Mouse (Mus musculus) liver, embryonic 16.5 days (tissue): ENCODE measurements around the gene Gpr171. TPM values are rescaled to one million over a fixed set of nuclear protein-coding genes. Genes with fewer than 3 reads are reported as not detected.

Experiments used
- ATAC-seq: fragments of 200-750 bp; cut with Nextera tagmentation; 2 replicates; pipeline ENCODE4 v1.8.0; 2017; ENCODE audit warnings: low read depth, mild to moderate bottlenecking, moderate number of reproducible peaks, moderate library complexity
- H3K27ac ChIP-seq: fragments of 300-500 bp; sonication (generic); 2 replicates; pipeline ENCODE4 v1.5.1; 2014; ENCODE audit warnings: mild to moderate bottlenecking, low read length
- H3K27me3 ChIP-seq: fragments of 300-500 bp; sonication (generic); 2 replicates; pipeline ENCODE4 v1.6.1; 2014; ENCODE audit warnings: low read depth, low read length, mixed read lengths; ENCODE audit not compliant: control insufficient read depth, insufficient read depth
- H3K36me3 ChIP-seq: fragments of 300-500 bp; sonication (generic); 2 replicates; pipeline ENCODE4 v1.6.1; 2014; ENCODE audit warnings: mild to moderate bottlenecking; ENCODE audit not compliant: control insufficient read depth, insufficient read depth
- H3K4me1 ChIP-seq: fragments of 300-500 bp; sonication (generic); 2 replicates; pipeline ENCODE4 v1.6.1; 2014; ENCODE audit warnings: low read depth, low read length, mixed read lengths; ENCODE audit not compliant: control insufficient read depth
- H3K4me2 ChIP-seq: fragments of 300-500 bp; sonication (generic); 2 replicates; pipeline ENCODE4 v1.6.1; 2014; ENCODE audit warnings: low read depth, low read length, mixed read lengths
- H3K4me3 ChIP-seq: fragments of 300-500 bp; sonication (generic); 2 replicates; pipeline ENCODE4 v1.5.1; 2014; ENCODE audit warnings: low read depth, mild to moderate bottlenecking, low read length
- H3K9ac ChIP-seq: fragments of 300-500 bp; sonication (generic); 2 replicates; pipeline ENCODE4 v1.6.1; 2014; ENCODE audit warnings: low read depth, low read length
- H3K9me3 ChIP-seq: fragments of 300-500 bp; sonication (generic); replicated peaks from 2 replicates; pipeline ENCODE4 v1.6.1; 2016; ENCODE audit warnings: low read length; ENCODE audit not compliant: control insufficient read depth
- WGBS: fragments of 180-500 bp; shearing (Covaris S2); extraction: QIAGEN DNeasy Blood & Tissue Kit; methylation state at CpG from one replicate; pipeline ENCODE4 v1.1.7; 2014; ENCODE audit not compliant: insufficient replicate concordance; 5-methylcytosine and 5-hydroxymethylcytosine counted together
- polyA plus RNA-seq: library from polyadenylated mRNA; unstranded; fragments of >200 nt; fragmentation: Nextera tagmentation; extraction: Ambion mirVana; gene quantifications from 2 replicates; pipeline ENCODE4 v1.2.1, GENCODE M21; 2015

The Gpr171 gene
- polyA plus RNA-seq, 1 experiment from 2014 or later: 0.73 TPM

DNA sequence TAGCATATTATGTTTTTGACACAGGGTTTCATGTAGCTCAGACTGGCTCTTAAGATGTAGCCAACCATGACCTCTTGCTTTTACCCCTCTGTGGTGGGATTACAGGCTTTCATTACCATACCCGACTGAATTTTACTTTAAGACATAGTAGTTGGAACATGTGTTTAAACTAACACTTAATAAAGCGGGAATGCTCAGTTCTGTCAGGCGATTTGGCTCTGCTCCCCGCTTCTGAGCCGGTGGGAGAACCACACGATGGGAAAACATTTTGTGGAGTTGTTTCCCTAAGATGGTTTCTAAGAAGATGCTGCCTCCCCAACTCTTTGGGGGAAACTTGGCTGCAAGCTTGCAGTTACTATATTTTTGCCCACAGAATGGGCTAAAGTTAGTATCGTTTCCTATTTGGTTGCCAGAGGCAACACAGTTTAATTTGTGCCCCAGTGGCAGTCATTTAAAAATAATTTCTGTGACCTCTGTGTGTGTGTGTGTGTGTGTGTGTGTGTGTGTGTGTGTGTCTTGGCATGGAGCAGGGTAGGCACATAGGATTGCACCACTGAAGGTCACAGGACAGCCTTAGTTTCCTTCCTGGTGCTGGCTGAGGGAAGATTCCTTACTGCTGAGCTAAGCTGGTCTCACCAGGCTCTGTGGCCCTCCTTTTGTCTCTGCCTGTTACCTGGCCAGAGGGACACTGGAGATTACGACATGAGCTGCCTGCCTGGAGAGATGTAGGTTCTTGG lies 34.9 kb downstream of the Gpr171 start:
- 68% methylated on average over 8 of the region's 8 CpGs for WGBS
- Histone ChIP-seq H3K27ac (no peak overlapping the region), H3K36me3 (no peaks in the 10 kb centered on the region), H3K9me3 (no peaks in the 10 kb centered on the region), H3K4me2 (no peak overlapping the region), H3K4me3 (no peak overlapping the region), H3K9ac (no peak overlapping the region), H3K27me3 (no peaks in the 10 kb centered on the region), H3K4me1 (peaks cover 8% of the 10 kb centered on the region)
- no peak for ATAC-seq

DNA sequence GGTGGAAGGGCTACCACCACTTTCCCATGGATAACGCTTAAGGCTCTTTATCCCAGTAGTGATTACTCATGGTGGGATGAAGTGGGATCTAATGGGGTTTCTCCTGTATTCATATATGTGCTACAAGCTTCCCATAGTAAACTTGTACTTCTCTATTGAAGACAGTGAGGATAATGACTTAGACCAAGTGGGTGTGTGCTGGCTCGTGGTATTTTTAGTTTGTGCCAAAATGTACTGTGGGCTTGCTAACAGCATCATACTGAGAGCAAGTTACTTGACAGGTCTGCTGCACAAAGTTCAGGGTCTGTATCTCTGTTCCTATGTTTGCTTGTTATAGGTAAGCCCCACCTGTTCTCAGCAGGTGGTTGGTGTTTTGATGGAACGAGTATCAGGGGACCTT lies 35.7 kb downstream of the Gpr171 start:
- no peak overlapping the region for H3K9ac ChIP-seq
- no peak overlapping the region for H3K4me2 ChIP-seq
- H3K36me3 ChIP-seq: no peaks in the 10 kb centered on the region
- H3K27ac ChIP-seq: no peak overlapping the region
- ATAC-seq: no peak
- H3K4me1 ChIP-seq: peaks cover 8% of the 10 kb centered on the region
- H3K27me3 ChIP-seq: no peaks in the 10 kb centered on the region
- H3K9me3 ChIP-seq: no peaks in the 10 kb centered on the region
- WGBS: 58% methylated on average over 3 of the region's 3 CpGs
- H3K4me3 ChIP-seq: no peak overlapping the region

DNA sequence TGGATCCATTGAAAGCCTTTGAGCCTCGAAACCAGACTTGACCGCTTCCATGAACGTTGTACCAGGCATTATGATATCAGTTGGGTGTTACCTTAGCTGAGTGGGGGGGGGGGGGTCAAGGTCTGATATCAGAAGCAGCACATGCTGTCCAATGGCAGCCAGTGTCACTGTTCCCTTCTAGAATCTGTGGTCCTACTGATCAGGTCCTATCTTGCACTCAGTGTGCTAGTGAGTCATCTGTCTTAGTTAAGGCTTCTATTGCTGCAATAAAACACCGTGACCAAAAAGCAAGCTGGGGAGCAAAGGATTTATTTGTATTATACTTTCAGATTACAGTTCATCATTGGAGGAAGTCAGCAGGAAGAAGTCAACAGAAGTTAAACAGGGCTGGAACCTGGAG lies 38.2 kb downstream of the Gpr171 start:
- WGBS: 34% methylated on average over 4 of the region's 4 CpGs
- no peak overlapping the region for H3K4me3 ChIP-seq
- H3K27me3 ChIP-seq: no peaks in the 10 kb centered on the region
- no peak overlapping the region for H3K4me2 ChIP-seq
- H3K9ac ChIP-seq: no peak overlapping the region
- H3K36me3 ChIP-seq: no peaks in the 10 kb centered on the region
- peak; percentile 57 for ATAC-seq
- no peaks in the 10 kb centered on the region for H3K9me3 ChIP-seq
- H3K4me1 ChIP-seq: peaks cover 22% of the 10 kb centered on the region
- H3K27ac ChIP-seq: no peak overlapping the region

DNA sequence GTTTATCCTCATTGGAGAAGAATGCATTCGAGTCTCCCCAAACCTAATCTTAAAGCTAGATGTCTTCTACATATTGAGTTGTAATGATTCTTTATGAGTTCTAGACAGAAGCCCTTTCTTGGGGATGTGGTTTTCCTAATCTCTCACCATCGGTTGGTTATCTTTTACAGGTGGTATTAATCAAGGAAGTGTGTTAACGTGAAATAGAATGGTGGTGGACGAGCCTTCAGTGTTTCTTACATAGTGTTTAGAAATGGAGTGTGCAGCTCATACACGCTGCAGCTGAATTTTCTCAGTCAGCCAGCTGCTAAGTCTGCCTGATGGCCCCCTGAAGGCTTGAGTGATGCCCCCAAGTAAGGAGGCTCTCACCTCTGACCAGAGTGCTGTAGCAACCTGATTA lies 39.5 kb downstream of the Gpr171 start:
- Histone ChIP-seq H3K27ac (no peak overlapping the region), H3K36me3 (no peaks in the 10 kb centered on the region), H3K4me1 (peaks cover 23% of the 10 kb centered on the region), H3K9me3 (no peaks in the 10 kb centered on the region), H3K4me2 (no peak overlapping the region), H3K27me3 (no peaks in the 10 kb centered on the region), H3K4me3 (no peak overlapping the region), H3K9ac (no peak overlapping the region)
- ATAC-seq: no peak
- WGBS: 33% methylated on average over 5 of the region's 5 CpGs

DNA sequence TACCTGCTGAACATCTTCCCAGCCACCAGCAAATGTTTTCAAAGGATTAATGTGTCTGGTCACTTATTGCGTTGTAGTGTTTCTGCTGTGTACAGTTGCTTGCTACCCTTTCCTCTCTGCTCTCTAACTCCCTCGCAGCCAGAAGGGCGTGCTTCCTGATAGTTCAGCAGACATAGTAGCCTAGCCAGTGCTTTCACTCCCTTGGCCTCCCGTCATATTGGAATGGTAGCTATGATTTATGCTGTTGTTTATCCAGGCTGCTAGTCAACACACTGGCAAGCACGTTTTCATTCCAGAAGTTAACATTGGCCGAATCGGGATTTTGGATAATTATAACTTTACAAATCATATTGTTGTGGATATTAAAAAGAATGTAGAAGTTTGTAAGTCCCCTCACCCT lies 41.5 kb downstream of the Gpr171 start:
- no peak for ATAC-seq
- H3K36me3 ChIP-seq: no peaks in the 10 kb centered on the region
- no peaks in the 10 kb centered on the region for H3K27me3 ChIP-seq
- no peak overlapping the region for H3K4me2 ChIP-seq
- peaks cover 23% of the 10 kb centered on the region for H3K4me1 ChIP-seq
- H3K27ac ChIP-seq: no peak overlapping the region
- no peak overlapping the region for H3K9ac ChIP-seq
- WGBS: 58% methylated on average over 7 of the region's 7 CpGs
- H3K9me3 ChIP-seq: no peaks in the 10 kb centered on the region
- H3K4me3 ChIP-seq: no peak overlapping the region

DNA sequence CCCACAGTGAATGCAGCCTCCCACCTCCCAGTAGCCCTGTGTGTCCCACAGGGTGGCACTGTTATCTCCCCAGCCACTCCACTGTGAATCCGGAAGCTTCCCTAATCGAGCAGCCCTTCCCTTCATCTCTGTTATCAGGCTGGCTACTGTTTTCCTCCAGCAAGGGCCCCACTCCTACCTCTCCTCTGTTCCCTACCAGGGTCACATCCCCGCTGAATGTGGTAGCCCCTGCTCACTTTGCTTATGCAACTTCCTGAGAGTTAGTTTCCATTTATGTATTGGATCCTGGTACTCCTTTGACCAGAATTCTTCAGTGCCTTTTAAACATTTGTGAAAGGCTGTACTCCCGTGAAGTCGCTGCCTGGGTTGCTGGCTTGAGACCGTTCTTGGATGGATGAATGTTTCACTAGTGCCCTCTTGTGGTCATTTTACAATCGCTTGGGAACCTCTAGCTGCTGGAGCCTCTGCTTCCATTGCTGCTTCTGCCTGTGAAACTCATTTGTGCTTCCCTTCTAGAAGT lies 42.5 kb downstream of the Gpr171 start:
- H3K36me3 ChIP-seq: no peaks in the 10 kb centered on the region
- no peaks in the 10 kb centered on the region for H3K9me3 ChIP-seq
- WGBS: under 1% methylated on average over 7 of the region's 7 CpGs
- ATAC-seq: peak; percentile 88
- peak overlapping the region; percentile 37 for H3K4me3 ChIP-seq
- peak overlapping the region; percentile 64 for H3K4me2 ChIP-seq
- H3K27me3 ChIP-seq: no peaks in the 10 kb centered on the region
- H3K27ac ChIP-seq: no peak overlapping the region
- 0 out of 2 replicates have a peak overlapping the region, but pooled peaks have one; percentile 31 for H3K9ac ChIP-seq
- H3K4me1 ChIP-seq: peaks cover 23% of the 10 kb centered on the region

DNA sequence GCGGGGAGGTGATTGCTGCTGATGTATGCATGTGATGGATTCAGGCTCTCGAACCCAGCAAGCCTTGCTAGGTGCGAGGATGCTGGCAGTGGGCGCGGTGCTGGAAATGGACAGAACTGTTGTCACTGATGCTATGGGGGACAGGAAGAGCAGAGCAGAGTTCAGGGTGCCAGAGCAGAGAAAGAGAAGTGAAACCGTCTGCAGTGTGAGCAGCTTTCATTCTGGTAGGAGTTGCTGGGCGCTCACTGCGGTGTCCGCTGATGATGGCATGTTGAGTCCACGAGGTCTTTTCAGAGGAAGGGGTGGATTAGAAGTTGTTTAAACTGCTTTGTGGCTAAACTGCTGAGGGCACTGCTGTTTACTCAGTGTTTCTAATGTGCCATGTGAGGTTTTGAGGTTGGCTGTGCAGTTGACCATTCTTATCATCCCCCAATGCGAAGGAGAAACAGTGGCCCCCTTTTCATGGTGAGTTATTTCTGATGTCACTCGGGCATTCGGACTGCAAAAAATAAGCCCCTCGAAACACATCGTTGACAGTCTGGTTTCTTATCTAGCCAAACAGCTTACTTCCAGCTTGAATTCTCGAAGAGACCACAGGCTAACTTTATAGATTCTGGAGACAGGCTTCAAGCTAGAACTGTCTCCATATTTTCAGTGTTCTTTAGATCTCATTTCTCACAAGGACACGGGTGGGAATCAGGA lies 46.6 kb downstream of the Gpr171 start:
- Histone ChIP-seq H3K4me1 (peaks cover 13% of the 10 kb centered on the region), H3K9ac (no peak overlapping the region), H3K9me3 (no peaks in the 10 kb centered on the region), H3K4me2 (peak overlapping the region; percentile 25; the same call in 1 of the 2 replicates), H3K4me3 (no peak overlapping the region), H3K27me3 (no peaks in the 10 kb centered on the region), H3K36me3 (no peaks in the 10 kb centered on the region), H3K27ac (no peak overlapping the region)
- 18% methylated on average over 17 of the region's 17 CpGs for WGBS
- ATAC-seq: no peak
